Mouse (Mus musculus): ENCODE measurements around the gene Acat2. TPM values are rescaled to one million over a fixed set of nuclear protein-coding genes. Genes with fewer than 3 reads are reported as not detected.
"Not testable (repeated sequence)": the region's sequence is repeated elsewhere in the genome, so short reads cannot be mapped to it uniquely, and the experiment has no call there.

The Acat2 gene
- total and polyA plus RNA-seq, 3 experiments: 48.6 to 128 (median 58.6) TPM

- H3K36me3 ChIP-seq (replicated peaks in 1 of 2; ENCODE audit: control insufficient read depth in 1 of 2, insufficient read depth in 1 of 2, low read length in 1 of 2): peaks cover 8 to 41% of the 10 kb centered on the region in 2 experiments
Measured at GRCm38 (mm10) chr17:12988096-12988495, 27.5 kb upstream of the Acat2 start.

GRCm38 (mm10) chr17:12983988-12984387 lies 23.4 kb upstream of the Acat2 start:
- Histone ChIP-seq H3K36me3 (replicated peaks in 1 of 2; ENCODE audit: control insufficient read depth in 1 of 2, insufficient read depth in 1 of 2, low read length in 1 of 2) (peaks cover 31 to 75% of the 10 kb centered on the region in 2 experiments), H3K27ac (ENCODE audit: insufficient read depth, low read depth) (no peak overlapping the region), H3K4me1 (ENCODE audit: control insufficient read depth in 1 of 2, insufficient read depth in 2 of 2) (peaks cover 0 to 26% of the 10 kb centered on the region in 2 experiments; a peak in 2 of 4 replicates), H3K4me2 (ENCODE audit: insufficient read depth, low read depth, poor library complexity, severe bottlenecking) (no peak overlapping the region), H3K27me3 (replicated peaks) (no peaks in the 10 kb centered on the region), H3K79me2 (replicated peaks; ENCODE audit: control insufficient read depth, extremely low read depth, insufficient read depth, poor library complexity, severe bottlenecking) (peaks cover 68% of the 10 kb centered on the region), H3K9ac (ENCODE audit: insufficient read depth, low read depth) (no peak overlapping the region), H3K9me3 (replicated peaks; ENCODE audit: low read length) (no peaks in the 10 kb centered on the region), H3K4me3 (replicated peaks in 1 of 3; ENCODE audit: low read depth in 2 of 3, low read length in 2 of 3, poor library complexity in 1 of 3) (no peak overlapping the region)
- DNase-seq (ENCODE audit: extremely low read depth): no peak
- in situ Hi-C loops (cut with MboI; ENCODE audit: low pct_ligation_motif_present, low pct_unique_long_range_greater_than_20kb, low sequenced_read_pairs) (no loop called here), dilution Hi-C loops (cut with MboI; ENCODE audit: extremely low pct_ligation_motif_present, extremely low pct_unique_long_range_greater_than_20kb, low sequenced_read_pairs) (no loop called here)
- TF ChIP-seq RAD21 (IDR thresholded peaks at IDR 0.05; ENCODE audit: low read depth, low read length) (no peak), RCOR1 (conservative IDR thresholded peaks at IDR 0.05; ENCODE audit: low read depth, low read length) (no peak), BHLHE40 (IDR thresholded peaks at IDR 0.05; ENCODE audit: low read depth, low read length) (no peak), ELF1 (IDR thresholded peaks at IDR 0.05; ENCODE audit: low read depth, low read length) (no peak), MXI1 (IDR thresholded peaks at IDR 0.05; ENCODE audit: low read depth, low read length) (no peak), MAFK (IDR thresholded peaks at IDR 0.05; ENCODE audit: insufficient replicate concordance, low read length) (no peak), PAX5 (IDR thresholded peaks at IDR 0.05; ENCODE audit: low read length) (no peak), SMC3 (IDR thresholded peaks at IDR 0.05; ENCODE audit: low read depth, low read length) (no peak), NRF1 (IDR thresholded peaks at IDR 0.05; ENCODE audit: low read depth, low read length) (no peak)

More at GRCm38 (mm10) chr17:12988096-12988495, 27.5 kb upstream of the Acat2 start:
- TF ChIP-seq MYC (IDR thresholded peaks at IDR 0.05; ENCODE audit: low read depth, low read length): 0 out of 2 replicates have a peak, but pooled peaks have one; percentile 25
- TF ChIP-seq CTCF (conservative IDR thresholded peaks at IDR 0.05 in 1 of 2, IDR thresholded peaks at IDR 0.05 in 1 of 2; ENCODE audit: low read depth in 2 of 2, low read length in 2 of 2): peak in 1 of 2 experiments; percentile 48; a peak in 2 of 4 replicates
- dilution Hi-C loops (cut with MboI; ENCODE audit: extremely low pct_ligation_motif_present, extremely low pct_unique_long_range_greater_than_20kb, low sequenced_read_pairs); H3K27me3 ChIP-seq (replicated peaks); H3K9me3 ChIP-seq (replicated peaks; ENCODE audit: low read length); H3K4me2 ChIP-seq (ENCODE audit: insufficient read depth, low read depth, poor library complexity, severe bottlenecking); H3K4me3 ChIP-seq (replicated peaks in 1 of 3; ENCODE audit: low read depth in 2 of 3, low read length in 2 of 3, poor library complexity in 1 of 3); in situ Hi-C loops (cut with MboI; ENCODE audit: low pct_ligation_motif_present, low pct_unique_long_range_greater_than_20kb, low sequenced_read_pairs); H3K27ac ChIP-seq (ENCODE audit: insufficient read depth, low read depth): not testable (repeated sequence)
- 0 out of 2 replicates have a peak overlapping the region, but pooled peaks have one; percentile 47 for H3K9ac ChIP-seq (ENCODE audit: insufficient read depth, low read depth)
- peak; percentile 32 for DNase-seq (ENCODE audit: extremely low read depth)
- H3K4me1 ChIP-seq (ENCODE audit: control insufficient read depth in 1 of 2, insufficient read depth in 2 of 2): peaks cover 0 to 24% of the 10 kb centered on the region in 2 experiments; a peak in 2 of 4 replicates
- peaks cover 71% of the 10 kb centered on the region for H3K79me2 ChIP-seq (replicated peaks; ENCODE audit: control insufficient read depth, extremely low read depth, insufficient read depth, poor library complexity, severe bottlenecking)

GRCm38 (mm10) chr17:12978546-12978945 lies 18.0 kb upstream of the Acat2 start:
- Histone ChIP-seq H3K4me1 (ENCODE audit: control insufficient read depth in 1 of 2, insufficient read depth in 2 of 2) (peaks cover 0 to 7% of the 10 kb centered on the region in 2 experiments; a peak in 2 of 4 replicates), H3K79me2 (replicated peaks; ENCODE audit: control insufficient read depth, extremely low read depth, insufficient read depth, poor library complexity, severe bottlenecking) (peaks cover 36% of the 10 kb centered on the region), H3K27ac (ENCODE audit: insufficient read depth, low read depth) (no peak overlapping the region), H3K9me3 (replicated peaks; ENCODE audit: low read length) (no peaks in the 10 kb centered on the region), H3K36me3 (replicated peaks in 1 of 2; ENCODE audit: control insufficient read depth in 1 of 2, insufficient read depth in 1 of 2, low read length in 1 of 2) (peaks cover 44 to 74% of the 10 kb centered on the region in 2 experiments), H3K4me2 (ENCODE audit: insufficient read depth, low read depth, poor library complexity, severe bottlenecking) (no peak overlapping the region), H3K27me3 (replicated peaks) (no peaks in the 10 kb centered on the region), H3K4me3 (replicated peaks in 1 of 3; ENCODE audit: low read depth in 2 of 3, low read length in 2 of 3, poor library complexity in 1 of 3) (no peak overlapping the region), H3K9ac (ENCODE audit: insufficient read depth, low read depth) (no peak overlapping the region)
- TF ChIP-seq JUND (conservative IDR thresholded peaks at IDR 0.05; ENCODE audit: low read depth, low read length) (no peak), CHD1 (IDR thresholded peaks at IDR 0.05; ENCODE audit: low read depth, low read length) (no peak), UBTF (IDR thresholded peaks at IDR 0.05; ENCODE audit: low read depth, low read length) (no peak), MAFK (IDR thresholded peaks at IDR 0.05; ENCODE audit: insufficient replicate concordance, low read length) (no peak), POLR2A (IDR thresholded peaks at IDR 0.05; ENCODE audit: low read depth, low read length) (no peak)
- DNase-seq (ENCODE audit: extremely low read depth): no peak
- dilution Hi-C loops (cut with MboI; ENCODE audit: extremely low pct_ligation_motif_present, extremely low pct_unique_long_range_greater_than_20kb, low sequenced_read_pairs) (no loop called here), in situ Hi-C loops (cut with MboI; ENCODE audit: low pct_ligation_motif_present, low pct_unique_long_range_greater_than_20kb, low sequenced_read_pairs) (no loop called here)

All from CH12.LX (cell line).